Mouse (Mus musculus): ENCODE data around the gene Dnajc3. TPM values are rescaled to one million over a fixed set of nuclear protein-coding genes. Genes with fewer than 3 reads are reported as not detected.

Dnajc3 gene
- polyA plus RNA-seq, 1 experiment: 32.7 TPM

GRCm38 (mm10) chr14:118942076-118942475 is 4.3 kb downstream of the Dnajc3 start:
- no peaks in the 10 kb centered on the region for H3K27me3 ChIP-seq (replicated peaks; ENCODE audit: control insufficient read depth, insufficient read depth, low read length)
- WGBS: 70% methylated on average over 12 of the region's 12 CpGs
- H3K27ac ChIP-seq (ENCODE audit: insufficient read depth, low read depth, low read length): no peak overlapping the region
- H3K36me3 ChIP-seq (ENCODE audit: control insufficient read depth, insufficient read depth, low read length): no peaks in the 10 kb centered on the region
- H3K4me3 ChIP-seq (ENCODE audit: insufficient read depth, low read depth, low read length): no peak overlapping the region
- TF ChIP-seq CTCF (conservative IDR thresholded peaks at IDR 0.05; ENCODE audit: insufficient read depth, insufficient read length, low read depth, low read length) (no peak), POLR2A (IDR thresholded peaks at IDR 0.05; ENCODE audit: low read depth, low read length) (no peak)
- peaks cover 23% of the 10 kb centered on the region for H3K4me1 ChIP-seq (ENCODE audit: control insufficient read depth, insufficient read depth, low read length)
- DNase-seq: no peak

- Histone ChIP-seq H3K4me1 (ENCODE audit: control insufficient read depth, insufficient read depth, low read length) (peaks cover 18% of the 10 kb centered on the region), H3K27me3 (replicated peaks; ENCODE audit: control insufficient read depth, insufficient read depth, low read length) (no peaks in the 10 kb centered on the region), H3K36me3 (ENCODE audit: control insufficient read depth, insufficient read depth, low read length) (no peaks in the 10 kb centered on the region), H3K4me3 (ENCODE audit: insufficient read depth, low read depth, low read length) (no peak overlapping the region), H3K27ac (ENCODE audit: insufficient read depth, low read depth, low read length) (no peak overlapping the region)
- no peak for DNase-seq
- TF ChIP-seq CTCF (conservative IDR thresholded peaks at IDR 0.05; ENCODE audit: insufficient read depth, insufficient read length, low read depth, low read length): no peak
- TF ChIP-seq POLR2A (IDR thresholded peaks at IDR 0.05; ENCODE audit: low read depth, low read length): no peak
- WGBS: 63% methylated on average over 2 of the region's 2 CpGs
Measured at GRCm38 (mm10) chr14:118944702-118945101, 6.9 kb downstream of the Dnajc3 start.

GRCm38 (mm10) chr14:118948841-118949240 is 11.1 kb downstream of the Dnajc3 start:
- DNase-seq: no peak
- TF ChIP-seq POLR2A (IDR thresholded peaks at IDR 0.05; ENCODE audit: low read depth, low read length) (no peak), CTCF (conservative IDR thresholded peaks at IDR 0.05; ENCODE audit: insufficient read depth, insufficient read length, low read depth, low read length) (no peak)
- Histone ChIP-seq H3K4me1 (ENCODE audit: control insufficient read depth, insufficient read depth, low read length) (no peaks in the 10 kb centered on the region), H3K27ac (ENCODE audit: insufficient read depth, low read depth, low read length) (no peak overlapping the region), H3K36me3 (ENCODE audit: control insufficient read depth, insufficient read depth, low read length) (no peaks in the 10 kb centered on the region; the same call in 1 of the 2 replicates), H3K27me3 (replicated peaks; ENCODE audit: control insufficient read depth, insufficient read depth, low read length) (no peaks in the 10 kb centered on the region), H3K4me3 (ENCODE audit: insufficient read depth, low read depth, low read length) (no peak overlapping the region)
- 83% methylated on average over 1 of the region's 1 CpGs for WGBS

GRCm38 (mm10) chr14:118951912-118952583 is 14.3 kb downstream of the Dnajc3 start:
- H3K27me3 ChIP-seq (replicated peaks; ENCODE audit: control insufficient read depth, insufficient read depth, low read length): no peaks in the 10 kb centered on the region
- no peaks in the 10 kb centered on the region for H3K4me1 ChIP-seq (ENCODE audit: control insufficient read depth, insufficient read depth, low read length)
- TF ChIP-seq CTCF (conservative IDR thresholded peaks at IDR 0.05; ENCODE audit: insufficient read depth, insufficient read length, low read depth, low read length) (no peak), POLR2A (IDR thresholded peaks at IDR 0.05; ENCODE audit: low read depth, low read length) (no peak)
- no peak overlapping the region for H3K27ac ChIP-seq (ENCODE audit: insufficient read depth, low read depth, low read length)
- DNase-seq: peak; percentile 39
- H3K4me3 ChIP-seq (ENCODE audit: insufficient read depth, low read depth, low read length): no peak overlapping the region
- 91% methylated on average over 9 of the region's 9 CpGs for WGBS
- peaks cover 3% of the 10 kb centered on the region for H3K36me3 ChIP-seq (ENCODE audit: control insufficient read depth, insufficient read depth, low read length)

GRCm38 (mm10) chr14:118958010-118958409 is 20.2 kb downstream of the Dnajc3 start:
- no peak for TF ChIP-seq POLR2A (IDR thresholded peaks at IDR 0.05; ENCODE audit: low read depth, low read length)
- no peak for TF ChIP-seq CTCF (conservative IDR thresholded peaks at IDR 0.05; ENCODE audit: insufficient read depth, insufficient read length, low read depth, low read length)
- Histone ChIP-seq H3K4me1 (ENCODE audit: control insufficient read depth, insufficient read depth, low read length) (no peaks in the 10 kb centered on the region), H3K36me3 (ENCODE audit: control insufficient read depth, insufficient read depth, low read length) (peaks cover 12% of the 10 kb centered on the region), H3K27me3 (replicated peaks; ENCODE audit: control insufficient read depth, insufficient read depth, low read length) (no peaks in the 10 kb centered on the region), H3K27ac (ENCODE audit: insufficient read depth, low read depth, low read length) (no peak overlapping the region), H3K4me3 (ENCODE audit: insufficient read depth, low read depth, low read length) (no peak overlapping the region)
- WGBS: 92% methylated on average over 3 of the region's 3 CpGs
- DNase-seq: no peak

- no peaks in the 10 kb centered on the region for H3K27me3 ChIP-seq (replicated peaks; ENCODE audit: control insufficient read depth, insufficient read depth, low read length)
- no peak overlapping the region for H3K4me3 ChIP-seq (ENCODE audit: insufficient read depth, low read depth, low read length)
- H3K36me3 ChIP-seq (ENCODE audit: control insufficient read depth, insufficient read depth, low read length): peaks cover 5% of the 10 kb centered on the region
- 91% methylated on average over 4 of the region's 4 CpGs for WGBS
- no peak overlapping the region for H3K27ac ChIP-seq (ENCODE audit: insufficient read depth, low read depth, low read length)
- no peak for TF ChIP-seq POLR2A (IDR thresholded peaks at IDR 0.05; ENCODE audit: low read depth, low read length)
- TF ChIP-seq CTCF (conservative IDR thresholded peaks at IDR 0.05; ENCODE audit: insufficient read depth, insufficient read length, low read depth, low read length): no peak
- no peaks in the 10 kb centered on the region for H3K4me1 ChIP-seq (ENCODE audit: control insufficient read depth, insufficient read depth, low read length)
- no peak for DNase-seq
Measured at GRCm38 (mm10) chr14:118965356-118966000, 27.7 kb downstream of the Dnajc3 start.

GRCm38 (mm10) chr14:118967646-118968045 is 29.9 kb downstream of the Dnajc3 start:
- Histone ChIP-seq H3K27me3 (replicated peaks; ENCODE audit: control insufficient read depth, insufficient read depth, low read length) (no peaks in the 10 kb centered on the region), H3K4me3 (ENCODE audit: insufficient read depth, low read depth, low read length) (no peak overlapping the region), H3K36me3 (ENCODE audit: control insufficient read depth, insufficient read depth, low read length) (peaks cover 5% of the 10 kb centered on the region), H3K4me1 (ENCODE audit: control insufficient read depth, insufficient read depth, low read length) (no peaks in the 10 kb centered on the region), H3K27ac (ENCODE audit: insufficient read depth, low read depth, low read length) (no peak overlapping the region)
- WGBS: 88% methylated on average over 7 of the region's 7 CpGs
- TF ChIP-seq POLR2A (IDR thresholded peaks at IDR 0.05; ENCODE audit: low read depth, low read length) (no peak), CTCF (conservative IDR thresholded peaks at IDR 0.05; ENCODE audit: insufficient read depth, insufficient read length, low read depth, low read length) (no peak)
- DNase-seq: no peak

All from kidney, adult 2 months (tissue).